Mouse (Mus musculus) ES-Bruce4 (cell line): ENCODE results near the gene Prm1. TPM values are rescaled to one million over a fixed set of nuclear protein-coding genes. Genes with fewer than 3 reads are reported as not detected.

Experiments
- H3K27ac ChIP-seq: 2 replicates; pipeline ENCODE4 v1.5.1; 2012; ENCODE audit warnings: low read length, inconsistent platforms; ENCODE audit not compliant: insufficient read depth
- H3K27me3 ChIP-seq: 2 replicates; pipeline ENCODE4 v1.6.1; 2012; ENCODE audit warnings: mild to moderate bottlenecking, low read length, inconsistent platforms; ENCODE audit not compliant: control insufficient read depth, poor library complexity, insufficient read depth, severe bottlenecking
- H3K36me3 ChIP-seq: 2 replicates; pipeline ENCODE4 v1.6.1; 2012; ENCODE audit warnings: inconsistent platforms, mild to moderate bottlenecking, low read length, moderate library complexity; ENCODE audit not compliant: control insufficient read depth, poor library complexity, insufficient read depth, severe bottlenecking
- H3K4me1 ChIP-seq: one replicate; pipeline ENCODE4 v1.8.1; 2011; ENCODE audit warnings: low read length; ENCODE audit not compliant: control insufficient read depth, insufficient read depth
- H3K4me3 ChIP-seq: 2 replicates; pipeline ENCODE4 v1.5.1; 2011; ENCODE audit warnings: low read depth, mild to moderate bottlenecking, low read length
- H3K9ac ChIP-seq: 2 replicates; pipeline ENCODE4 v1.6.1; 2012; ENCODE audit warnings: low read depth, mild to moderate bottlenecking, inconsistent platforms; ENCODE audit not compliant: poor library complexity, severe bottlenecking
- H3K9me3 ChIP-seq: replicated peaks from 2 replicates; pipeline ENCODE4 v1.6.1; 2012; ENCODE audit warnings: mild to moderate bottlenecking, low read length, inconsistent platforms; ENCODE audit not compliant: control insufficient read depth, poor library complexity, insufficient read depth, severe bottlenecking
- CTCF ChIP-seq: IDR thresholded peaks from one replicate; pipeline ENCODE4 v1.8.1; 2011; ENCODE audit warnings: low read depth, low read length
- EP300 ChIP-seq: IDR thresholded peaks from 2 replicates; pipeline ENCODE4 v1.6.1; 2011; ENCODE audit warnings: low read depth, low read length; ENCODE audit not compliant: insufficient read depth
- POLR2A ChIP-seq: IDR thresholded peaks from one replicate; pipeline ENCODE4 v1.8.1; 2011; ENCODE audit warnings: low read length; ENCODE audit not compliant: insufficient read depth
- polyA plus RNA-seq: library from polyadenylated mRNA; stranded (reverse); fragments of >200 nt; gene quantifications from 2 replicates; pipeline ENCODE4 v1.2.4, GENCODE M21; 2011; ENCODE audit warnings: low read depth; ENCODE audit not compliant: missing spikeins, insufficient read depth, insufficient read length

The Prm1 gene
- polyA plus RNA-seq, 1 experiment, result not detected

DNA sequence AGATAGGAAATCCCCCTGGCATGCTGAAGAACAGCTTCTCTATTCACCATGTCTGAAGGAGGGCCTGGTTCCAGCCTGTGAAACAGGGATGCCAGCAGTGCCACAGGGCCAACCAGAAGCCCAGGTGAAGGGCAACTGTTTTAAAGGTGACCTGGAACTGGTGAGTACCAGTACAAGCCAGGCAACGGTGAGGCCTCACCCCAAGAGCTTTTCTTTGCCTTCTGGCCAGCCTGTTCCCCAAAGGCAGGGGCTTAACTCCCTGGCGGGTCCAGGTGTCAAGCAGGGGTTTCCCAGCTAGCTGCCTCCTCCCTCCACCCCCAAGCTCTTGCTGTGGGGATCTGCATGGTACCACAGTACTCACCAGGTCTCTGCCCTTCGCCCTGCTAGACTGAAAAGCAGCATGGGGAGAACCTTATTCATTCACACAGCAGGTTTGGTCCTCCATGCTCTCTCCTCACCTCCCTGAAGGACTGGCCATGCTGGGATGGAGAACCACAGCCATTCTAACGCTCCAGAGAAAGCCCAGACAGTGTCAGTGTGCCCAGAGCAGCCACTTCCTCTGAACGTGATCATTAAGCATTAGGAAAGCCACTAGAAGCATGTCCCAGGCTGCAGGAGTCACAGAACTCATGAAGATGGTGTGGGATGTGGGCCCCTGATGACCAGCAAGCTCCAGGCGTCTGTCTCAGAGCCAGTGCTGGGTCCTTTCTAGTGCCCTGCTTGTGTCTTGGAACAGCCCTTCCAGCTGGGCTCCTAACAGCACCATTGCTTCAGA is 23.1 kb downstream of the Prm1 start:
- H3K9ac ChIP-seq, result no peak overlapping the region
- peaks cover 1% of the 10 kb centered on the region for H3K4me1 ChIP-seq
- no peaks in the 10 kb centered on the region; the same call in 1 of the 2 replicates for H3K27me3 ChIP-seq
- H3K27ac ChIP-seq, result no peak overlapping the region
- no peak overlapping the region for H3K4me3 ChIP-seq
- no peak for TF ChIP-seq EP300
- TF ChIP-seq POLR2A, result no peak
- TF ChIP-seq CTCF, result no peak
- H3K36me3 ChIP-seq, result no peaks in the 10 kb centered on the region
- H3K9me3 ChIP-seq, result no peaks in the 10 kb centered on the region

DNA sequence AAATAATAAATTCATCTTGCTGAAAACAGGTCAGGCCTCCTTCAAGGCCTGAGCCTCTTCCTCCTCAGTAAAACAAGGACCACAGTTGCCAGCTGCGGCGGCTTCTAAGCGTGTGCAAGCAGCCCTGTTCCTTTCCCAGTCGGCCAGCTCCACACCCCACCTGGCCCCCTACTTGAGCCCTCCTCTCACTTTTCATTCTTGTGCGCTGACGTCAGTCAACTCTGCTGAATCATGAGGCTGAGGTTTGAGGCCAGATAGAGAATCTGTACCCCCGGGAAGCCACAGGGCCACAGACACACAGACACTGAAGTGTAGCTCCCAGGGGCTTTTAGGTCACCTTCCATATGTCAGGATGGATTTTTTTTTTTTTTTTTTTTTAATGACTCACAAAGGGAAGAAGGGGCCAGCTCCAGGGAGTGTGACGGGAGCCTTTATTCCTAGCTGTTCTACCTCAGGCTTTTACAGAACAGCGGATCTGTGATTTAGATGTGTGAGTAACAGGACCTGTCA is 23.7 kb downstream of the Prm1 start:
- Histone ChIP-seq H3K4me3 (no peak overlapping the region), H3K36me3 (no peaks in the 10 kb centered on the region), H3K9ac (no peak overlapping the region), H3K9me3 (no peaks in the 10 kb centered on the region), H3K4me1 (no peaks in the 10 kb centered on the region), H3K27ac (no peak overlapping the region), H3K27me3 (no peaks in the 10 kb centered on the region; the same call in 1 of the 2 replicates)
- TF ChIP-seq EP300 (no peak), POLR2A (no peak), CTCF (no peak)

DNA sequence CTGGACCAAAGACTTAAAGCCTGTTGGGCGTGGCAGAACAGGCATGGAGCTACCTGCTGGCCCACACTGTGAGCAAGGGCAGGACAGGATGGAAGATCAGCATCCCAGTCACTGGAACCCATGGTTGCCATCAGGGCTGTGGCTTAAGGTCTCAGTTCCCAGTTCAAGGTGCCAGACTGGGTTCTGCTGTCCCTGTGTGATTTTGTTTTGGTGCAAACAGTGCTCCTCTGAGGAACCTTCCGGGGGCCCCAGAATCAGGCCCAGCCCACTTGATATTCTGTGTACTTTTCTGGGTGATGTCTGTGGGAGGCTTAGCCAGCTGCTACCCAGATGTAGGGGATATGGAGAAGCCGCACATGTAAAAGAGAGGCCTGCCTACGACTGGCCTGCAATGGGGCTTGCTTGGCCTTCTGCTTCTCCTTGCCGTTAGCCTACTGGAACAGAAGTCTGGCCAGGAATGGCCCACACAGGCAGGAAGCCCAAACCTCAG is 25.0 kb downstream of the Prm1 start:
- Histone ChIP-seq H3K4me1 (no peaks in the 10 kb centered on the region), H3K9me3 (no peaks in the 10 kb centered on the region), H3K9ac (no peak overlapping the region), H3K36me3 (no peaks in the 10 kb centered on the region), H3K27ac (no peak overlapping the region), H3K27me3 (no peaks in the 10 kb centered on the region; the same call in 1 of the 2 replicates), H3K4me3 (no peak overlapping the region)
- TF ChIP-seq CTCF (no peak), EP300 (no peak), POLR2A (no peak)

DNA sequence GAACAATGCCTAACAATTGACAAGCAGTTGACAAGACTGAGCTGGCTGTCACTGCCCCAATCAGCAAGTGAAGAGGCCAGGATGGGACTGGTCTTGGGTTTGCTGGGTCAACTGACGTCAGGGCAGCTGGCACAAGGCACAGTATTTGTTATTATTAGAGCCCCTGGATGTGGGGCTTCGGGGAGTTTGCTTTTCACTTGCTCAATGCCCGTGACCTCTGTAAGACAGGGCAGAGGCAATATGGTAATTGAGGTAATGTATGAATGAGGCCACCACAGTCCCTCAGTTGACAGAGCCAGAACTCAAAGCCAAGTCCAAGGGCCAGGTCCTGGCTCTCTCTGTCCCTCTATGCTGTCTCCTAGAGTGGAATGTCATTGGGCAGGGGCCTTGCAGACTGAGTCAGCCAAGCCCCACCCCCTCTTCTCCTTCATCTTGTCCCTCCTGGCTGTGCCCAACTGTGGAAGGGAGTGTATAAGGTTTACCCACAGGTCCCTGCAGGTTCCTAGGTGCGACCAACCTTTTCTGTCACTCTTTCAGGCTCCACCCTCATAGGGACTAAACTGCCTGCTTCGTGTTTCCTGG is 28.0 kb downstream of the Prm1 start:
- H3K9ac ChIP-seq, result no peak overlapping the region
- H3K27me3 ChIP-seq, result no peaks in the 10 kb centered on the region
- no peaks in the 10 kb centered on the region for H3K36me3 ChIP-seq
- no peaks in the 10 kb centered on the region for H3K4me1 ChIP-seq
- TF ChIP-seq EP300 (no peak), CTCF (no peak), POLR2A (no peak)
- no peak overlapping the region for H3K4me3 ChIP-seq
- no peaks in the 10 kb centered on the region for H3K9me3 ChIP-seq
- H3K27ac ChIP-seq, result no peak overlapping the region

DNA sequence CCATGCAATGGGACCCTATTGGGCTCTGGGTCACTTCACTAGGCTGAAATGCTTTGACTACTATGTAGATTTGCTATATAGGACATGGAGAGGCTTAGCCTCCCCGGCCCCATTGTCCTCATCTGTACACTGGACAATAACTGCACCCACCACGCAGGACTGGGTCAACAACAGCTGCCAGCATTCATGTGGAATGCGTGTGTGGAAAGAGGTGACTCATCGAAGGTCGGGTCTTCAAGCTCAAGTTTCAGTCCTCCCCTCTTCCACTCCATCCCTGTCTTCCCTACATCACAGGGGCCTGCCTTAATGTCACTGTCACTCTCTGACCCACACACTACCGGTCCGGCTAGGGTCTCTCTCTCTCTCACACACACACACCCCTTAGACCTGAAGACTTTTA is 29.3 kb downstream of the Prm1 start:
- no peaks in the 10 kb centered on the region for H3K9me3 ChIP-seq
- no peaks in the 10 kb centered on the region for H3K36me3 ChIP-seq
- H3K4me3 ChIP-seq, result no peak overlapping the region
- H3K27ac ChIP-seq, result no peak overlapping the region
- no peak overlapping the region for H3K9ac ChIP-seq
- no peaks in the 10 kb centered on the region for H3K4me1 ChIP-seq
- H3K27me3 ChIP-seq, result no peaks in the 10 kb centered on the region
- TF ChIP-seq EP300 (no peak), POLR2A (no peak), CTCF (no peak)

DNA sequence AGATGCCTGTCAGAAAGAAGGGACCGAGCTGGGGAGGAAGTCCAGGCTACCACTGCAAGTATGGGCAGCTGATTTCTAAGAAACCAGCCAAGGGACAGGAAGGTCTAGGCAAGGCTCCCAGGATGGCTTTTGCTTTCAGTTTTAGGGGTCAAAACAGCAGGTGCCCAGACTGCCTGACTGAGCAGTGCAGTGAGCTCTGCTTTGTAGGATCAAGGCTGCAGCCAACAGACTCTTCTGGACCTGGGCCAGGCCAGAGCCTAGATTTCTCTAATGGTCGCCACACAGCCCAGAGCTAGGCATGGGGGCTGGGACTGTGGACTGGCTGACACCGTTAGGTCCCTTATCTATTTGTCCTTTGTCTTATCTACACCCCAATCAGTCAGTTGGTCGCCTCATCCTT is 30.9 kb downstream of the Prm1 start:
- no peak for TF ChIP-seq CTCF
- TF ChIP-seq EP300, result no peak
- TF ChIP-seq POLR2A, result no peak
- no peaks in the 10 kb centered on the region for H3K9me3 ChIP-seq

More for the DNA sequence above, 30.9 kb downstream of the Prm1 start:
- H3K4me3 ChIP-seq, result no peak overlapping the region
- no peak overlapping the region for H3K27ac ChIP-seq
- H3K9ac ChIP-seq, result no peak overlapping the region
- no peaks in the 10 kb centered on the region for H3K27me3 ChIP-seq
- H3K36me3 ChIP-seq, result no peaks in the 10 kb centered on the region
- H3K4me1 ChIP-seq, result no peaks in the 10 kb centered on the region
